Mouse (Mus musculus) heart, postnatal 0 days (tissue): ENCODE data around the gene Fpr2. TPM values are rescaled to one million over a fixed set of nuclear protein-coding genes. Genes with fewer than 3 reads are reported as not detected.
"Not testable (repeated sequence)": the region's sequence is repeated elsewhere in the genome, so short reads cannot be mapped to it uniquely, and the experiment has no call there.

Source experiments
- ATAC-seq: fragments of 200-750 bp; cut with Nextera tagmentation; 2 replicates; pipeline ENCODE4 v1.8.0; 2017; ENCODE audit warnings: low read depth, moderate number of reproducible peaks, moderate library complexity; ENCODE audit not compliant: insufficient read depth
- DNase-seq: peaks from one replicate; pipeline ENCODE4 v3.0.0-alpha.2; 2016; ENCODE audit warnings: low spot score
- H3K27ac ChIP-seq: fragments of 300-500 bp; sonication (generic); 2 replicates; pipeline ENCODE4 v1.5.1; 2014; ENCODE audit warnings: low read depth, mild to moderate bottlenecking
- H3K27me3 ChIP-seq: fragments of 300-500 bp; sonication (generic); 2 replicates; pipeline ENCODE4 v1.6.1; 2014; ENCODE audit warnings: low read length, mixed read lengths; ENCODE audit not compliant: control insufficient read depth, insufficient read depth
- H3K36me3 ChIP-seq: fragments of 300-500 bp; sonication (generic); replicated peaks from 2 replicates; pipeline ENCODE4 v1.6.1; 2014; ENCODE audit warnings: low read length, mixed read lengths; ENCODE audit not compliant: control insufficient read depth, insufficient read depth
- H3K4me1 ChIP-seq: fragments of 300-500 bp; sonication (generic); 2 replicates; pipeline ENCODE4 v1.6.1; 2014; ENCODE audit warnings: antibody characterized with exemption; ENCODE audit not compliant: control insufficient read depth, insufficient read depth
- H3K4me2 ChIP-seq: fragments of 300-500 bp; sonication (generic); 2 replicates; pipeline ENCODE4 v1.6.1; 2014; ENCODE audit warnings: low read depth, mild to moderate bottlenecking, low read length, moderate library complexity
- H3K4me3 ChIP-seq: fragments of 300-500 bp; sonication (generic); 2 replicates; pipeline ENCODE4 v1.5.1; 2014; ENCODE audit warnings: low read depth, low read length
- H3K9ac ChIP-seq: fragments of 300-500 bp; sonication (generic); replicated peaks from 2 replicates; pipeline ENCODE4 v1.6.1; 2014; ENCODE audit warnings: low read depth, low read length, mixed read lengths
- H3K9me3 ChIP-seq: fragments of 300-500 bp; sonication (generic); replicated peaks from 2 replicates; pipeline ENCODE4 v1.6.1; 2016; ENCODE audit warnings: low read length; ENCODE audit not compliant: control insufficient read depth
- CTCF ChIP-seq: IDR thresholded peaks from 2 replicates; pipeline ENCODE4 v1.5.1; 2016; ENCODE audit warnings: antibody characterized with exemption, control low read depth, low read depth
- EP300 ChIP-seq: IDR thresholded peaks from 2 replicates; pipeline ENCODE4 v1.6.1; 2016; ENCODE audit warnings: antibody characterized with exemption, low read depth
- WGBS: fragments of 180-500 bp; shearing (Covaris S2); extraction: QIAGEN DNeasy Blood & Tissue Kit; methylation state at CpG from one replicate; pipeline ENCODE4 v1.1.7; 2014; 5-methylcytosine and 5-hydroxymethylcytosine counted together
- polyA plus RNA-seq: library from polyadenylated mRNA; unstranded; fragments of >200 nt; fragmentation: Nextera tagmentation; extraction: Ambion mirVana; gene quantifications from 2 replicates; pipeline ENCODE4 v1.2.1, GENCODE M21; 2015
- total RNA-seq: library from RNA; depleted of rRNA; stranded (reverse); fragments of >200 nt; gene quantifications from 2 replicates; pipeline ENCODE4 v1.2.3, GENCODE M21; 2014; ENCODE audit warnings: low replicate concordance

The Fpr2 gene
- total and polyA plus RNA-seq, 2 experiments from 2014 or later: 0.19 TPM; not detected in 1

DNA sequence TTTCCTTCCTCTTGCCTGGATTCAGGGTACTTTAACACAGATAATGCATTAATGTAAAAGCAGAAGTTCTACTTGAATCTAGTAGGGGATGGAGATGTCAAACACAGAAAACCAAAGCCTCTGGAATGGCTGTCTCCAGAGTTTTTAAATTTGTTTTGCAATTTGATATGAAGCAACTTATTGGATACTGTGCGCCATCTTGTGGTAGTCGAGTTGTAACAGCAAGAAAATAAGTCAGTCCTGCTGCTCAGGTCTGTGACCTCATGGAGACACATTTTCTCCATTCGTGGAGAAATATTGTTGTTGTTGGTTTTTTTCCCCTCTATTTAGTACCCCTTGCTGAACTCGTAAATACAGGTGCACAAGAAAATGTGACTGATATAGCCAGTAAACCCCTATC lies 8.4 kb downstream of the Fpr2 start:
- Histone ChIP-seq H3K27me3 (no peaks in the 10 kb centered on the region), H3K9me3 (no peaks in the 10 kb centered on the region), H3K4me2 (no peak overlapping the region), H3K27ac (no peak overlapping the region), H3K9ac (no peak overlapping the region), H3K4me1 (no peaks in the 10 kb centered on the region), H3K4me3 (no peak overlapping the region), H3K36me3 (no peaks in the 10 kb centered on the region)
- DNase-seq (peak; percentile 65), ATAC-seq (no peak)
- TF ChIP-seq CTCF (peak; percentile 69), EP300 (no peak)
- 0% methylated on average over 4 of the region's 4 CpGs for WGBS

DNA sequence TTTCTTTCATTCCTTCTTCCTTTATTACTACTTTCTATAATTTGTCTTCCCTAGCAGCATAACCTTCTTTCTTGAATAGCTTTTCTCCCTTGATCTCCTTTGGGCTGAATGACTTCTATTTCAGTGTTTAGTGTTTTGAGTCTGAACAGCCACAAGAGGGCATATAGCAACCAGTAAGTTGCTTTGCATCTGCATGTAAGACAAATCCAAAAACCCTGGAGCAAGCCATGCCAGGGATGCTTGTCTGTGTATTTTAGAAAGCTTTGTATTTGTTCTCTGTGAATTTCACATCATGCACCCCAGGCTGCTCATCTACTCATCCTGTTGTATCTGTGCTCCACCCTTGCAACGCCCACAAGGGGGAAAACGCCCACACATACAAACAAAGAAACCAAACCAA lies 11.6 kb downstream of the Fpr2 start:
- 68% methylated on average over 2 of the region's 2 CpGs for WGBS
- no peaks in the 10 kb centered on the region for H3K9me3 ChIP-seq
- no peaks in the 10 kb centered on the region for H3K36me3 ChIP-seq
- TF ChIP-seq CTCF (peak; percentile 37), EP300 (no peak)
- H3K4me1 ChIP-seq: no peaks in the 10 kb centered on the region
- no peaks in the 10 kb centered on the region for H3K27me3 ChIP-seq
- H3K9ac ChIP-seq: no peak overlapping the region
- DNase-seq (no peak), ATAC-seq (no peak)
- no peak overlapping the region for H3K4me2 ChIP-seq
- H3K27ac ChIP-seq: no peak overlapping the region
- H3K4me3 ChIP-seq: no peak overlapping the region

DNA sequence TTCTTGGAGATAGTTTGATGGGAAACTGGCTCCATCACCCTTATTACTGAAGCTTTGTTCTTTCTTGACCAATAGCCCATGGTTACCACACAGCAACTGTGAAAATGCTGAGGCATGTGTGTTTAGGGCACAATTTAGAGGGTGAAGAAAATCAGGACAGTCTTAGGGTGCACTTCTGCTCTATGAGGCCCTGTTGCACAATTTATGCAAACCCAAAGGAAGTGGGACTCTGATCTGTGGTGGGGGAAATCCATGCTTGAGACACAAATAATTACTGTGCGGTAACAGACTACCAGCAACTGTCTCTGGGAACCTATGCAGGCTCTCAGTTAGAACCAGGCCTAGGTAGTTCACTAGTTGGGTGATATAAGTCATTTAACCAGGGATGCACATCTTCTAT lies 13.1 kb downstream of the Fpr2 start:
- WGBS: 80% methylated on average over 1 of the region's 1 CpGs

DNA sequence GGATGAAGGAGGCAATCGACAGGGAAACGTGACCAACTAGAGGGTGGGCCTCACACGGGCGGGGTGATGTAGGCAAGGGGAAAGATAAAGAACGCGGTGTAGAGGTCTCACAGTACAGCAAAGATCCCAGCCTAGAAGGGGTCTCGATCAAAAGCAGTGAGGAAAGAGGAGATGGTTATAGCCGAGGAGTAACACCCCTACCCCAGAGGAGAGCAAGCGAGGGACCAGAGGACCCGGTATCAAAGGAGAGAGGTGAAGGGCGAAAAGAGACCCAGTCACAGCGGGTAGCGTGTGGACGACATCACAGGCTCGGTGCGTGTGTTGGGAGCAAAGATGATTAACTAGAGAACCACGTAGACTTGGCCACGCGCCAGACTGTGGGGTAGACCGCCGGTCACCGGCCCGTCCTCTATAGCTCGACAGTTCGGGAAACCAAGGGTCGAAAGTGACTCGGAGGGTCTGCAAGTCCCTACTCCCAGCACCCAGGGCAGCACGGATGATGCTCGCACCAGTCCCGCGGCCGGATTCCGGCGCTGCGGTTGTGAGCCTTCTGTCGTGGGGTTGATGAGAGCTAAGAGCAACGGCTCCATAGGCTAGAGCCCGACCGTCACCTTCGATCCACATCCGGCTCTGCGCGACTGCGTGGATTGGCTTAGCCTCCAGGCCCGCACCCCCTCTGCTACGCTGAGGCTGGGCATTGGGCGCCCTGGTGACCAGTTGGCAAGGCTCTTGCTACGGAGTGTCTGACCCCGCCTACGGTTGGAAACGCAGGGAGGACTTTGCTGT lies 22.2 kb downstream of the Fpr2 start:
- H3K36me3 ChIP-seq: no peaks in the 10 kb centered on the region
- TF ChIP-seq EP300 (no peak), CTCF (no peak)
- H3K27me3 ChIP-seq: no peaks in the 10 kb centered on the region; the same call in 1 of the 2 replicates
- H3K9me3 ChIP-seq: no peaks in the 10 kb centered on the region
- DNase-seq (peak; percentile 80), ATAC-seq (peak; percentile 99)
- no peak overlapping the region for H3K27ac ChIP-seq
- WGBS: 9% methylated on average over 51 of the region's 51 CpGs
- peaks cover 4% of the 10 kb centered on the region; the same call in 1 of the 2 replicates for H3K4me1 ChIP-seq
- H3K4me3 ChIP-seq: peak overlapping the region; percentile 46
- peak overlapping the region; percentile 41 for H3K9ac ChIP-seq
- H3K4me2 ChIP-seq: peak overlapping the region; percentile 69

More for the DNA sequence above, 13.1 kb downstream of the Fpr2 start:
- Histone ChIP-seq H3K27ac (no peak overlapping the region), H3K4me2 (no peak overlapping the region), H3K9me3 (no peaks in the 10 kb centered on the region), H3K4me3 (no peak overlapping the region), H3K9ac (no peak overlapping the region), H3K4me1 (no peaks in the 10 kb centered on the region), H3K27me3 (no peaks in the 10 kb centered on the region), H3K36me3 (no peaks in the 10 kb centered on the region)
- ATAC-seq (no peak), DNase-seq (no peak)
- no peak for TF ChIP-seq CTCF
- TF ChIP-seq EP300: no peak

DNA sequence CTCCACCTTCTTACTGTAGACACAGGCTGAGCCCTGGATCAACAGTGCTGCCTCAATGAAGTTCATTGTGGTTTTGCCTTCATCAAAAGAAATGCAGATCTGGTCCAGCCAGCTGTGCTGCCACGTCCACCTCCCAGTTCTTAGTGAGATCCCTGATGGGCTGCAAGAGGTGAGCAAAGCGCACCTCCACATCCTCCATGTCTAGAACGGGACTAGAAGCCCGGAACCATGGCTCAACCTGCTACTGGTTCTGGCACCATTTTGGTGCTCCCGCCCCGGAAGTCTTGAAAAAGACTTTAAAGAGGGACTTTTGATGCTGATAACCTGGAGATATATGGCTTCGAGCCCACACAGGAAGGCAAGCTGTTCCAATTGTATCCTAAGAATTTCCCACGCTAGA lies 25.0 kb downstream of the Fpr2 start:
- not testable (repeated sequence) for H3K4me2 ChIP-seq, H3K36me3 ChIP-seq, H3K27ac ChIP-seq, H3K9ac ChIP-seq, H3K4me3 ChIP-seq, ATAC-seq, H3K9me3 ChIP-seq, H3K4me1 ChIP-seq, DNase-seq, H3K27me3 ChIP-seq
- WGBS: 71% methylated on average over 8 of the region's 8 CpGs

DNA sequence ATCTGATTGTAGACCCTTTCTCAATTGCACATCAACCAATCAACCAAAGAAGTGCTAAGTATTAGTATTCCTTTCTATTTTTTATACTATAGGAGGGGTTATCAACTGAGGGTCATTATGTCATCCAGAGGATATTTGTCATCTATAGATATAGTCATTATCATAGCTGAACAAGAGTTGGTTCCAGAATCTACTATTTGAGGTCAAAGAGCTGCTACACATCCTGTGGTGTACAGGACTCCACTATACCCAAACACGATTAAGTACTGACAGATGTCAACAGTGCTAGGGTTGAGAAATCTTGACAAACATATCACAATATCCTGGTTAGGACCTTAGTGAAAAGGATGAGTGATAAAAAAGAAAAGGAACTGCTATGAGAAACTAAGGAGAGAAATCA lies 29.8 kb downstream of the Fpr2 start:
- no peak overlapping the region for H3K4me2 ChIP-seq
- no peaks in the 10 kb centered on the region for H3K36me3 ChIP-seq
- WGBS: 76% methylated on average over 1 of the region's 1 CpGs
- H3K9me3 ChIP-seq: no peaks in the 10 kb centered on the region; the same call in 1 of the 2 replicates
- no peak overlapping the region for H3K27ac ChIP-seq
- no peak for DNase-seq
- TF ChIP-seq EP300: no peak
- no peak overlapping the region for H3K4me3 ChIP-seq
- no peak overlapping the region for H3K9ac ChIP-seq
- H3K4me1 ChIP-seq: no peaks in the 10 kb centered on the region
- H3K27me3 ChIP-seq: no peaks in the 10 kb centered on the region
- no peak for ATAC-seq
